Mouse (Mus musculus) CH12.LX (cell line): ENCODE results near the gene Ly6g6d.

Source experiments
- CHD1 ChIP-seq: IDR thresholded peaks from 2 replicates; pipeline ENCODE4 v1.6.1; 2012; ENCODE audit warnings: low read depth, low read length, improper control_type of control experiment, inconsistent platforms
- CHD2 ChIP-seq: IDR thresholded peaks from 2 replicates; pipeline ENCODE4 v1.6.1; 2011; ENCODE audit warnings: low read length, improper control_type of control experiment
- CTCF ChIP-seq, 2 experiments: IDR thresholded peaks in 1 of 2; conservative IDR thresholded peaks in 1 of 2; 2 replicates each; pipeline ENCODE4 v1.5.1; 2011 to 2012; ENCODE audit warnings: low read depth in 2 of 2, low read length in 2 of 2, improper control_type of control experiment in 1 of 2, inconsistent platforms in 1 of 2, mild to moderate bottlenecking in 1 of 2, moderate library complexity in 1 of 2
- EP300 ChIP-seq: IDR thresholded peaks from 2 replicates; pipeline ENCODE4 v1.6.1; 2011; ENCODE audit warnings: low read length, improper control_type of control experiment
- HCFC1 ChIP-seq: IDR thresholded peaks from 2 replicates; pipeline ENCODE4 v1.6.1; 2012; ENCODE audit warnings: low read depth, mild to moderate bottlenecking, inconsistent platforms, low read length, improper control_type of control experiment
- IRF4 ChIP-seq: IDR thresholded peaks from 2 replicates; pipeline ENCODE4 v1.6.1; 2014; ENCODE audit warnings: low read depth, mild to moderate bottlenecking, inconsistent platforms, low read length, improper control_type of control experiment
- JUN ChIP-seq: IDR thresholded peaks from 2 replicates; pipeline ENCODE4 v1.6.1; 2011; ENCODE audit warnings: low read depth, mild to moderate bottlenecking, low read length, improper control_type of control experiment, moderate library complexity; ENCODE audit not compliant: insufficient read depth
- MYC ChIP-seq: IDR thresholded peaks from 2 replicates; pipeline ENCODE4 v1.6.1; 2011; ENCODE audit warnings: low read depth, mild to moderate bottlenecking, improper control_type of control experiment, low read length
- NELFE ChIP-seq: IDR thresholded peaks from 2 replicates; pipeline ENCODE4 v1.6.1; 2011; ENCODE audit warnings: low read depth, low read length, improper control_type of control experiment
- POLR2A ChIP-seq: IDR thresholded peaks from 2 replicates; pipeline ENCODE4 v1.6.1; 2011; ENCODE audit warnings: low read depth, mild to moderate bottlenecking, improper control_type of control experiment, low read length
- SMC3 ChIP-seq: IDR thresholded peaks from 2 replicates; pipeline ENCODE4 v1.6.1; 2011; ENCODE audit warnings: low read depth, low read length, improper control_type of control experiment
- ZMIZ1 ChIP-seq: IDR thresholded peaks from 2 replicates; pipeline ENCODE4 v1.6.1; 2012; ENCODE audit warnings: low read depth, mild to moderate bottlenecking, inconsistent platforms, low read length, improper control_type of control experiment

DNA sequence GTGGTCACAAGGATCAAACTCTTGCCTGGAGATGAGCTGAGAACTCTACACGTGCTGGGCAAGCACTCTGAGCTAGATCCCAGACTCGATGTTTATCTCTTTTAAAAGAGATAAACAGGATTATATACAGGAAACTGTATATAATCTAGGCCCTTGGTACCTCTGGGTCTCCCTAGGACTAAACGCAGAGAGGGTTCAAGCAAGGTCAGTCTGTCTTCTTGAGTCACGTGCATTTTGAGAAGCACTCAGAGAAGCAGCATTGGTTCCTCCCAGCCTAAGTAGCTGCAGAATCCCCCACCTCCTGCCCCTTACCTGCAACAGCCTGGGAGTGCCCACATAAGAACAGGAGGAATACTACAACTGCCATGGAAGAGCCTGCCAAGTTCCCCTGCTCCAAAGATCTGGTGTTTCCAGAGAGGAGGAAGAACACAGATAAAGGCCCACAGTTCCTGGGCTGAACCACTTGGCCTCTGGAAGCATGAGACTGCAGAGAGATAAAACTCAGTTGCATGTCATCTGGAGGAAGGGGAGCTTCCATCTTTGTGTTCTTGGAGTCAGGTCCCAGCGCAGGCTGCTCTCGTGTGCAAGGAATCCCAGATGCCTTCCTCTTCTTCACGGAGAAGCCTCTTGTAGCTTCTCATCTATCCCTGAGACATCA, 7.5 kb upstream of the Ly6g6d start, which contains the start of gene Ly6g6f:
- no peak for TF ChIP-seq CTCF (conservative IDR thresholded peaks at IDR 0.05 in 1 of 2, IDR thresholded peaks at IDR 0.05 in 1 of 2; ENCODE audit: low read depth in 2 of 2, low read length in 2 of 2)
- no peak for TF ChIP-seq IRF4
- TF ChIP-seq SMC3, result no peak
- no peak for TF ChIP-seq NELFE
- TF ChIP-seq HCFC1, result no peak
- TF ChIP-seq POLR2A, result no peak
- TF ChIP-seq CHD2, result no peak
- no peak for TF ChIP-seq JUN
- no peak for TF ChIP-seq EP300
- TF ChIP-seq MYC, result no peak
- no peak for TF ChIP-seq CHD1
- TF ChIP-seq ZMIZ1, result no peak
